Mouse (Mus musculus) spleen, adult 2 months (tissue): Measurements from ENCODE around the gene Ikbip.

Source experiments
- CTCF ChIP-seq: fragments of 200-500 bp; IDR thresholded peaks from 2 replicates; pipeline ENCODE4 v1.5.1; 2011; ENCODE audit warnings: mild to moderate bottlenecking, inconsistent platforms; ENCODE audit not compliant: insufficient read depth, insufficient read length, insufficient replicate concordance; ENCODE audit errors: extremely low read depth
- POLR2A ChIP-seq: fragments of 200-500 bp; IDR thresholded peaks from 2 replicates; pipeline ENCODE4 v1.6.1; 2011; ENCODE audit warnings: low read depth, low read length, inconsistent platforms

- TF ChIP-seq POLR2A (no peak), CTCF (no peak)
Observed at GRCm38 (mm10) chr10:91143313-91144230, 60.8 kb downstream of the Ikbip start.
